Mouse (Mus musculus) left cerebral cortex, adult 9 months (tissue): ENCODE data around the gene Epb42.
A peak's percentile ranks its signal among the peaks of the same experiment; 100 is the strongest.
"Not testable (repeated sequence)": the region's sequence is repeated elsewhere in the genome, so short reads cannot be mapped to it uniquely, and the experiment has no call there.

Experiments used
- DNase-seq, 2 experiments: peaks; one replicate each; pipeline ENCODE4 v3.0.0; 2022; ENCODE audit warnings: low spot score in 2 of 2

The Epb42 gene

GRCm38 (mm10) chr2:121036733-121037341 lies at the start of gene Epb42:
Gene Epb42, minus strand, starts transcription at chr2:121037072.
- DNase-seq = no peak

- DNase-seq = no peak
Measured at GRCm38 (mm10) chr2:121085480-121086185, 48.8 kb upstream of the Epb42 start, which contains the start of gene Tgm5. Gene Tgm5, minus strand, starts transcription at chr2:121085841.

GRCm38 (mm10) chr2:121082626-121083025 lies 45.8 kb upstream of the Epb42 start:
- no peak for DNase-seq

GRCm38 (mm10) chr2:121074747-121075146 lies 37.9 kb upstream of the Epb42 start:
- no peak for DNase-seq

- no peak for DNase-seq
Measured at GRCm38 (mm10) chr2:121071871-121072270, 35.0 kb upstream of the Epb42 start.

- DNase-seq = no peak
Measured at GRCm38 (mm10) chr2:121069506-121069905, 32.6 kb upstream of the Epb42 start.

- DNase-seq = no peak
Measured at GRCm38 (mm10) chr2:121067116-121067515, 30.2 kb upstream of the Epb42 start.

GRCm38 (mm10) chr2:121061315-121061714 lies 24.4 kb upstream of the Epb42 start:
- no peak for DNase-seq

GRCm38 (mm10) chr2:121057997-121058396 lies 21.1 kb upstream of the Epb42 start:
- no peak for DNase-seq

- no peak for DNase-seq
Measured at GRCm38 (mm10) chr2:121055915-121056314, 19.0 kb upstream of the Epb42 start.

GRCm38 (mm10) chr2:121054060-121054459 lies 17.2 kb upstream of the Epb42 start:
- no peak for DNase-seq

- no peak for DNase-seq
Measured at GRCm38 (mm10) chr2:121052176-121052575, 15.3 kb upstream of the Epb42 start.

- DNase-seq = no peak
Measured at GRCm38 (mm10) chr2:121045653-121046052, 8.8 kb upstream of the Epb42 start.

GRCm38 (mm10) chr2:121041098-121041497 lies 4.2 kb upstream of the Epb42 start:
- DNase-seq = peak; percentile 2 to 36

- no peak for DNase-seq
Measured at GRCm38 (mm10) chr2:121039382-121039781, 2.5 kb upstream of the Epb42 start.

GRCm38 (mm10) chr2:121038851-121039250 lies 2.0 kb upstream of the Epb42 start:
- not testable (repeated sequence) for DNase-seq

GRCm38 (mm10) chr2:121022918-121023317 lies 14.0 kb downstream of the Epb42 start:
- DNase-seq = no peak

GRCm38 (mm10) chr2:121017151-121017550 lies 19.7 kb downstream of the Epb42 start:
- DNase-seq = no peak

GRCm38 (mm10) chr2:121016226-121016625 lies 20.6 kb downstream of the Epb42 start:
- DNase-seq = no peak

GRCm38 (mm10) chr2:121015507-121015906 lies 21.4 kb downstream of the Epb42 start:
- DNase-seq = no peak

- no peak for DNase-seq
Measured at GRCm38 (mm10) chr2:121012676-121013075, 24.2 kb downstream of the Epb42 start.

- no peak for DNase-seq
Measured at GRCm38 (mm10) chr2:121009071-121009677, 27.7 kb downstream of the Epb42 start.

GRCm38 (mm10) chr2:121008664-121009007 lies 28.2 kb downstream of the Epb42 start:
- no peak for DNase-seq
